Mouse (Mus musculus) left cerebral cortex, postnatal 25 days (tissue): ENCODE measurements around the gene Tsfm. TPM values are rescaled to one million over a fixed set of nuclear protein-coding genes. Genes with fewer than 3 reads are reported as not detected.

Experiments
- DNase-seq, 2 experiments: peaks; one replicate each; pipeline ENCODE4 v3.0.0; 2022; ENCODE audit warnings: low spot score in 2 of 2, mixed read lengths in 1 of 2
- intact Hi-C: fragments of 180-260 bp; cut with DNase I; formaldehyde crosslinking; loops from one replicate; pipeline ENCODE4 v1.15.1; 2025
- microRNA-seq, 2 experiments: library from miRNA; unstranded; fragments of <30 nt; microRNA quantifications; one replicate each; pipeline ENCODE4 v1.2.0; 2022
- total RNA-seq, 2 experiments: library from RNA; stranded (reverse); gene quantifications; 2 replicates each; pipeline ENCODE4 v1.2.3; 2021

Gene Tsfm
- total RNA-seq, 2 experiments from 2014 or later = 30.1 to 37.1 TPM

GRCm38 (mm10) chr10:126978277-126978994 lies 52.2 kb downstream of the Tsfm start, which contains the start of gene Ctdsp2:
TSS of gene Ctdsp2 (plus strand) at chr10:126978717.
- intact Hi-C loops = loop anchor here (1.0 to 2.0 kb wide), 2 partner anchors 22 to 50 kb away; no protein-coding TSS in a partner anchor
- peak; percentile 100 for DNase-seq

- intact Hi-C loops = no loop called here
- no peak for DNase-seq
Measured at GRCm38 (mm10) chr10:126977076-126977475, 53.6 kb downstream of the Tsfm start.

- DNase-seq = no peak
- intact Hi-C loops = no loop called here
Measured at GRCm38 (mm10) chr10:126975706-126976105, 54.9 kb downstream of the Tsfm start.

GRCm38 (mm10) chr10:126972988-126973387 lies 57.7 kb downstream of the Tsfm start:
- no peak for DNase-seq
- intact Hi-C loops = no loop called here

GRCm38 (mm10) chr10:126972051-126972725 lies 58.5 kb downstream of the Tsfm start:
- intact Hi-C loops = no loop called here
- no peak for DNase-seq

- intact Hi-C loops = no loop called here
- DNase-seq = no peak
Measured at GRCm38 (mm10) chr10:126971363-126972050, 59.1 kb downstream of the Tsfm start.

GRCm38 (mm10) chr10:126963821-126964220 lies 66.8 kb downstream of the Tsfm start:
- no peak for DNase-seq
- intact Hi-C loops = no loop called here

GRCm38 (mm10) chr10:126962966-126963330 lies 67.7 kb downstream of the Tsfm start:
- peak in 1 of 2 experiments; percentile 69 for DNase-seq
- intact Hi-C loops = no loop called here

GRCm38 (mm10) chr10:126962271-126962965 lies 68.2 kb downstream of the Tsfm start:
- peak; percentile 55 to 68 for DNase-seq
- intact Hi-C loops = no loop called here

- DNase-seq = peak in 1 of 2 experiments; percentile 59
- intact Hi-C loops = no loop called here
Measured at GRCm38 (mm10) chr10:126961757-126962156, 68.9 kb downstream of the Tsfm start.

Small RNA genes lying within 50 kb of the gene (microRNA-seq; reads per million reads assigned to microRNA genes)
- gene Mir26a-2 = 10.7 to 56.0 reads per million in 2 experiments
- gene Mir546 = 0 to 1.0 reads per million in 2 experiments

Other genes starting within 250 kb of the Tsfm start
- 1 to 10 TPM; 9.2 to 9.7 TPM for gene Atp23, start 129.5 kb downstream of the Tsfm start, total RNA-seq
- 10 to 100 TPM; 69.2 to 80.7 TPM for gene Ctdsp2, start 52.1 kb downstream of the Tsfm start, total RNA-seq
- gene Avil, start 30.1 kb downstream of the Tsfm start, total RNA-seq = under 1 TPM in 1 of 2 experiments, not detected in 1; 0.25 TPM
- gene Mettl1, start 10.6 kb upstream of the Tsfm start, total RNA-seq = 1 to 10 TPM; 8.7 to 9.7 TPM
- under 1 TPM; 0.16 to 0.25 TPM for gene Eef1akmt3, start 10.7 kb upstream of the Tsfm start, total RNA-seq
- gene Cyp27b1, start 17.4 kb upstream of the Tsfm start, total RNA-seq = 1 to 10 TPM in 1 of 2 experiments, under 1 TPM in 1; 0.57 to 1.1 TPM
- gene March9, start 29.3 kb upstream of the Tsfm start, total RNA-seq = 10 to 100 TPM; 21.7 to 21.8 TPM
- gene Cdk4, start 32.7 kb upstream of the Tsfm start, total RNA-seq = 10 to 100 TPM; 84.9 to 86.2 TPM
- gene Tspan31, start 39.4 kb upstream of the Tsfm start, total RNA-seq = 10 to 100 TPM; 65.5 to 71.5 TPM
- gene Agap2, start 44.4 kb upstream of the Tsfm start, total RNA-seq = 100 to 1,000 TPM; 678 to 689 TPM
- gene Os9, start 90.3 kb upstream of the Tsfm start, total RNA-seq = 100 to 1,000 TPM; 106 to 112 TPM
- gene B4galnt1, start 134.4 kb upstream of the Tsfm start, total RNA-seq = 100 to 1,000 TPM; 111 to 116 TPM
- gene Slc26a10, start 149.8 kb upstream of the Tsfm start, total RNA-seq = 1 to 10 TPM; 2.4 to 4.1 TPM
- gene Arhgef25, start 159.2 kb upstream of the Tsfm start, total RNA-seq = 100 to 1,000 TPM; 142 to 156 TPM
- 100 to 1,000 TPM; 210 TPM for gene Dtx3, start 164.9 kb upstream of the Tsfm start, total RNA-seq
- gene Pip4k2c, start 180.7 kb upstream of the Tsfm start, total RNA-seq = 10 to 100 TPM; 95.2 to 95.6 TPM
- 100 to 1,000 TPM; 934 to 952 TPM for gene Kif5a, start 232.5 kb upstream of the Tsfm start, total RNA-seq
- gene Dctn2, start 235.5 kb upstream of the Tsfm start, total RNA-seq = 100 to 1,000 TPM; 262 to 278 TPM